Mouse (Mus musculus): ENCODE measurements around the gene Myo15. TPM values are rescaled to one million over a fixed set of nuclear protein-coding genes. Genes with fewer than 3 reads are reported as not detected.
"Not testable (repeated sequence)": the region's sequence is repeated elsewhere in the genome, so short reads cannot be mapped to it uniquely, and the experiment has no call there.

The Myo15 gene
- total RNA-seq, 4 experiments from 2014 or later: 0.07 to 0.20 (median 0.14) TPM

GRCm38 (mm10) chr11:60543211-60543610 is 74.1 kb downstream of the Myo15 start:
- DNase-seq (ENCODE audit: low spot score in 2 of 2): not testable (repeated sequence)

GRCm38 (mm10) chr11:60545433-60545832 is 76.3 kb downstream of the Myo15 start:
- DNase-seq (ENCODE audit: low spot score in 2 of 2): no peak

GRCm38 (mm10) chr11:60548112-60548511 is 79.0 kb downstream of the Myo15 start:
- no peak for DNase-seq (ENCODE audit: low spot score in 2 of 2)

DNA sequence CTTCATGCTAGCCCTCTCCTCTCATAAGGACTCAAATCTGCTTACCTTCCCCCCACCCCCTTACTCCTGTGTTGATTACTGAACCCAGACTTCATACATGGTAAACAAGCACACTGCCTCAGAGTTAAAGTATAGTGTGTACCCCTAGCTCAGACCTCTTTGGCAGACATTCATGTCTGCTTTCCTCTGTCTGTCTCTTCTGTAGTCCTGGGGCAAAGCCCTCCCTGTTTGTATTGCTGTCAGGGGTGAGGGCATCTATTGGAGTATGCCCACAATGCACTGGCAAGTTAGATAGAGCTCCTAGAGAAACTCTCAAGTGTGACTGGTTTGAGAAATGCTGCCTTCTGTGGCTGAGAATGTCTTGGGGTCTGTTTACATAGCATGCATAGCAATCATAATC is 84.0 kb downstream of the Myo15 start:
- DNase-seq (ENCODE audit: low spot score in 2 of 2): no peak

DNA sequence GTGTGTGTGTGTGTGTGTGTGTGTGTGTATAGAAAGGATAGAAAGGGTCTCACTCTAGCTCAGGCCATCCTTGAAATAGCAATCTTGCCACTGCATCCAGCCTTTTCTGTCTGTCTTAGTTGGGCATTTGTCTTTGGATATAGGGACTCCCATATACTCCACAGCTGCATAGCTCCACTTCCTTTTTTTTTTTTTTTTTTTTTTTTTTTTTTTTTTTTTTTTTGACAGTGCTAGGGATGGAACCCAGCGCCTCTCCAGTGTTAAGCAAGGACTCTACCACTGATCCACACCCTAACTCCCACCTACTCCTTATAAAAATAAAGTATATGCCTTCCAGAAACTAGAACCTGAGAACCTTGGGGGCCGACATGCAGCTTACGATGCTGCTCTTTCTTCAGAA is 88.5 kb downstream of the Myo15 start:
- DNase-seq (ENCODE audit: low spot score in 2 of 2): no peak

DNA sequence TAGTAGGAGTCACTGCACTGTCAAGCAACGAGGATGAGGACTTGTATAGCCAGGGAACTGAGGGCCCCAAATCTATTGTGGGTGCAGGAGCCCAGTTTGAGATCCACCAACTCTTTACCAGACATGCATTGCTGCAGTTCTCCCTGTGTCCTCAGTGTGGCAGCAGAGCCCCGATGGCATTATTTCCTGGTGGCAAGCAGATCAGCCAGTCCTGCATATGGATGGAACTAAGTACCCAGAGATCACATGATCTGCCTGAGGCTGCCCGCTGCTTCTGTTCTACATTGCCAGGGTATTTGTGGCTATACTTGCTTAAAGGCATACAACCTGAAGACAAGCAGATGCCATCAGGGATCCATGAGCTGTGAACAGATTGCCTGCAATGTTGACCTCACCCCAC is 90.2 kb downstream of the Myo15 start:
- DNase-seq (ENCODE audit: low spot score in 2 of 2): peak; percentile 46 to 69

- DNase-seq (ENCODE audit: low spot score in 2 of 2): not testable (repeated sequence)
These were observed 104.9 kb downstream of the Myo15 start for GRCm38 (mm10) chr11:60574006-60574405.

Other genes with a start within 250 kb of the Myo15 start
- gene Srebf1, start 246.8 kb upstream of the Myo15 start, total RNA-seq (2022): 100 to 1,000 TPM in 2 of 4 experiments, 10 to 100 TPM in 2; 84.3 to 119 (median 101) TPM
- gene Tom1l2, start 116.4 kb upstream of the Myo15 start, total RNA-seq (2022): 100 to 1,000 TPM; 179 to 207 (median 191) TPM
- gene Drc3, start 116.0 kb upstream of the Myo15 start, total RNA-seq (2022): 1 to 10 TPM; 7.3 to 8.5 (median 7.8) TPM
- gene Gid4, start 52.2 kb upstream of the Myo15 start, total RNA-seq (2022): 10 to 100 TPM; 42.0 to 50.6 (median 46.2) TPM
- gene Atpaf2, start 50.9 kb upstream of the Myo15 start, total RNA-seq (2022): 10 to 100 TPM; 25.9 to 28.8 (median 26.8) TPM
- gene Drg2, start 14.7 kb upstream of the Myo15 start, total RNA-seq (2022): 10 to 100 TPM; 69.5 to 79.9 (median 74.5) TPM
- gene Alkbh5, start 67.0 kb downstream of the Myo15 start, total RNA-seq (2022): 10 to 100 TPM; 53.7 to 60.9 (median 57.8) TPM
- gene Llgl1, start 230.4 kb downstream of the Myo15 start, total RNA-seq (2022): 10 to 100 TPM; 40.1 to 49.3 (median 43.9) TPM